16 mouse cellular contexts compared by ENCODE assay signal in genomic region chr2:121235460-121236072, GRCm38 (mm10). TPM values are rescaled to one million over a fixed set of nuclear protein-coding genes. Genes with fewer than 3 reads are reported as not detected.
DNase-seq lines count a peak whose midpoint lies in the region; ATAC-seq lines count a peak whose summit lies in the region.
"Had no signal": no experiment of that assay in that cellular context is flagged by ENCODE, and none has a peak within 500 bp of the region (broad histone marks: within the 10 kb centered on the region; RNA-seq: fewer than 3 reads in every experiment).

No protein-coding gene starts in this region.

- no peak for ATAC-seq in heart, embryonic 13.5 days (ENCODE audit: extremely low read depth, insufficient number of reproducible peaks, low FRiP score, low TSS enrichment)
- ATAC-seq in megakaryocyte-erythroid progenitor cell, adult 5-6 weeks (replicated peaks; ENCODE audit: low FRiP score, low TSS enrichment, poor library complexity, severe bottlenecking) = peak; percentile 98
- ATAC-seq in forebrain, embryonic 16.5 days = no peak
- ATAC-seq: forebrain, embryonic 15.5 days had no signal

- H3K9ac ChIP-seq in heart, embryonic 13.5 days = peak overlapping the region; percentile 15; the same call in 1 of the 2 replicates
- H3K9ac ChIP-seq in forebrain, embryonic 16.5 days (replicated peaks; ENCODE audit: low read depth, low read length) = no peak overlapping the region
- H3K9ac ChIP-seq: forebrain, embryonic 15.5 days; heart, embryonic 15.5 days; hindbrain, embryonic 12.5 days had no signal

- H3K27ac ChIP-seq in heart, embryonic 13.5 days (replicated peaks) = 0 out of 2 replicates have a peak overlapping the region, but pooled peaks have one; percentile 15
- H3K27ac ChIP-seq in forebrain, embryonic 16.5 days (ENCODE audit: low read length) = no peak overlapping the region
- H3K27ac ChIP-seq: forebrain, embryonic 15.5 days; gastrocnemius, adult 2 months; heart, embryonic 15.5 days; hindbrain, embryonic 12.5 days; macrophage had no signal

- H3K4me2 ChIP-seq in heart, embryonic 13.5 days = peak overlapping the region; percentile 34
- H3K4me2 ChIP-seq in forebrain, embryonic 16.5 days (ENCODE audit: low read length) = no peak overlapping the region
- H3K4me2 ChIP-seq: forebrain, embryonic 15.5 days; heart, embryonic 15.5 days; hindbrain, embryonic 12.5 days had no signal

- H3K4me3 ChIP-seq in heart, embryonic 13.5 days = peak overlapping the region; percentile 9; the same call in 1 of the 2 replicates
- H3K4me3 ChIP-seq in forebrain, embryonic 16.5 days (replicated peaks; ENCODE audit: low read length) = no peak overlapping the region
- H3K4me3 ChIP-seq: forebrain, embryonic 15.5 days; gastrocnemius, adult 2 months; heart, embryonic 15.5 days; hindbrain, embryonic 12.5 days had no signal

- 47% methylated on average over 8 of the region's 8 CpGs for WGBS in heart, embryonic 13.5 days
- 92% methylated on average over 8 of the region's 8 CpGs for WGBS in forebrain, embryonic 16.5 days

- no peaks in the 10 kb centered on the region for H3K27me3 ChIP-seq in heart, embryonic 13.5 days (replicated peaks)
- H3K27me3 ChIP-seq in forebrain, embryonic 16.5 days (replicated peaks; ENCODE audit: control insufficient read depth, insufficient read depth, low read length) = no peaks in the 10 kb centered on the region
- H3K27me3 ChIP-seq: forebrain, embryonic 15.5 days; heart, embryonic 15.5 days; hindbrain, embryonic 12.5 days had no signal

- no peak for DNase-seq in heart, adult 9 months (ENCODE audit: low spot score in 2 of 2)
- peak; percentile 72 for DNase-seq in c-Kit-negative CD71-positive TER-119-positive erythroid progenitor cells, embryonic 14.5 days (ENCODE audit: low read depth, low spot score)
- DNase-seq in liver = peak; percentile 84
- DNase-seq in gastrocnemius, postnatal 4 days (ENCODE audit: low spot score in 2 of 2) = no peak
- DNase-seq: cerebellum, adult 9-10 months; gastrocnemius, adult 2 months; kidney, postnatal 14 days; lung, adult 18-20 months; midbrain, embryonic 14.5 days had no signal

- peaks cover 87% of the 10 kb centered on the region for H3K36me3 ChIP-seq in heart, embryonic 13.5 days
- peaks cover 29% of the 10 kb centered on the region for H3K36me3 ChIP-seq in forebrain, embryonic 16.5 days (ENCODE audit: control insufficient read depth, insufficient read depth)

- no peaks in the 10 kb centered on the region for H3K9me3 ChIP-seq in heart, embryonic 13.5 days
- no peaks in the 10 kb centered on the region for H3K9me3 ChIP-seq in forebrain, embryonic 16.5 days (ENCODE audit: control insufficient read depth, low read length)
- H3K9me3 ChIP-seq: forebrain, embryonic 15.5 days; heart, embryonic 15.5 days; hindbrain, embryonic 12.5 days had no signal

- peaks cover 10% of the 10 kb centered on the region for H3K4me1 ChIP-seq in heart, embryonic 13.5 days
- no peaks in the 10 kb centered on the region for H3K4me1 ChIP-seq in forebrain, embryonic 16.5 days (replicated peaks; ENCODE audit: control insufficient read depth, insufficient read depth, low read length)
- H3K4me1 ChIP-seq: hindbrain, embryonic 12.5 days had no signal

RNA-seq across cellular contexts. Expression of gene Trp53bp1, which starts 35.6 kb away (rescaled TPM):
- polyA plus RNA-seq in heart, embryonic 13.5 days (2015; fragmentation: Nextera tagmentation; extraction: Ambion mirVana) = 44.5 and 44.6 TPM in 2 replicates
- 22.9 and 33.3 TPM in 2 replicates for total RNA-seq in megakaryocyte-erythroid progenitor cell, adult 5-6 weeks (2014; fragmentation: Nextera tagmentation)
- 22.6 and 31.8 TPM in 2 replicates for total RNA-seq in megakaryocyte-erythroid progenitor cell, adult 5-6 weeks (2017)
- 181 and 209 TPM in 2 replicates for polyA plus RNA-seq in forebrain, embryonic 16.5 days (2015; fragmentation: Nextera tagmentation; extraction: Ambion mirVana)
- 10 to 100 TPM; 46.4 to 58.2 TPM for total RNA-seq in gastrocnemius, postnatal 4 days (2021)

RNA-seq across cellular contexts. Expression of gene Map1a, which starts 53.8 kb away (rescaled TPM):
- 3.8 and 4.7 TPM in 2 replicates for polyA plus RNA-seq in heart, embryonic 13.5 days (2015; fragmentation: Nextera tagmentation; extraction: Ambion mirVana)
- 0.10 TPM in 1 of 2 replicates, not detected in the other for total RNA-seq in megakaryocyte-erythroid progenitor cell, adult 5-6 weeks (2014; fragmentation: Nextera tagmentation)
- not detected in 2 replicates for total RNA-seq in megakaryocyte-erythroid progenitor cell, adult 5-6 weeks (2017)
- 10.9 and 13.3 TPM in 2 replicates for polyA plus RNA-seq in forebrain, embryonic 16.5 days (2015; fragmentation: Nextera tagmentation; extraction: Ambion mirVana)
- 10 to 100 TPM; 17.5 to 17.7 TPM for total RNA-seq in gastrocnemius, postnatal 4 days (2021)

Comparison
In these comparisons a context has a peak if more than half of its experiments do, and no peak if none do; other contexts are left out.
1. DNase-seq: peak in c-Kit-negative CD71-positive TER-119-positive erythroid progenitor cells, embryonic 14.5 days (single experiment) and liver (single experiment); none in heart, adult 9 months (0 of 2) and gastrocnemius, postnatal 4 days (0 of 2).
2. RNA of gene Map1a, which starts 53.8 kb away (total RNA-seq): 17.5 to 17.7 TPM in gastrocnemius, postnatal 4 days; 0.10 TPM in megakaryocyte-erythroid progenitor cell, adult 5-6 weeks; every median in the first group is over 10 times any median in the second.